Mouse (Mus musculus) hindbrain, embryonic 11.5 days (tissue): ENCODE data around the gene Olfr523. TPM values are rescaled to one million over a fixed set of nuclear protein-coding genes. Genes with fewer than 3 reads are reported as not detected.

ENCODE experiments used
- polyA plus RNA-seq: library from polyadenylated mRNA; unstranded; fragments of >200 nt; fragmentation: Nextera tagmentation; extraction: Ambion mirVana; gene quantifications from 2 replicates; pipeline ENCODE4 v1.2.1, GENCODE M21; 2014

The Olfr523 gene
- polyA plus RNA-seq, 1 experiment from 2014 or later, result not detected

Other genes with a start within 250 kb of the Olfr523 start
- not detected in 2 replicates for gene Utf1, start 229.4 kb upstream of the Olfr523 start, polyA plus RNA-seq
- gene 6430531B16Rik, start 194.5 kb upstream of the Olfr523 start, polyA plus RNA-seq, result 0.29 and 0.68 TPM in 2 replicates
- gene Adam8, start 180.7 kb upstream of the Olfr523 start, polyA plus RNA-seq, result 2.6 and 3.1 TPM in 2 replicates
- 47.0 and 49.9 TPM in 2 replicates for gene Zfp511, start 136.8 kb upstream of the Olfr523 start, polyA plus RNA-seq
- gene Tubgcp2, start 136.5 kb upstream of the Olfr523 start, polyA plus RNA-seq, result 58.1 and 67.4 TPM in 2 replicates
- gene Msx3, start 124.1 kb upstream of the Olfr523 start, polyA plus RNA-seq, result 106 and 139 TPM in 2 replicates
- gene Caly, start 90.7 kb upstream of the Olfr523 start, polyA plus RNA-seq, result 11.2 and 12.1 TPM in 2 replicates
- 0.27 TPM in 1 of 2 replicates, not detected in the other for gene Prap1, start 79.8 kb upstream of the Olfr523 start, polyA plus RNA-seq
- 17.7 and 18.4 TPM in 2 replicates for gene Fuom, start 70.8 kb upstream of the Olfr523 start, polyA plus RNA-seq
- 15.2 and 15.8 TPM in 2 replicates for gene Paox, start 57.4 kb upstream of the Olfr523 start, polyA plus RNA-seq
- gene Echs1, start 56.7 kb upstream of the Olfr523 start, polyA plus RNA-seq, result 168 and 184 TPM in 2 replicates
- 22.0 and 32.2 TPM in 2 replicates for gene Mtg1, start 35.7 kb upstream of the Olfr523 start, polyA plus RNA-seq
- 0.94 and 1.9 TPM in 2 replicates for gene Sprn, start 18.3 kb upstream of the Olfr523 start, polyA plus RNA-seq
- gene Olfr522, start 8.5 kb upstream of the Olfr523 start, polyA plus RNA-seq, result not detected in 2 replicates
- gene Olfr524, start 32.7 kb downstream of the Olfr523 start, polyA plus RNA-seq, result not detected in 2 replicates
- not detected in 2 replicates for gene Cd163l1, start 45.0 kb downstream of the Olfr523 start, polyA plus RNA-seq
- not detected in 2 replicates for gene 5830411N06Rik, start 74.1 kb downstream of the Olfr523 start, polyA plus RNA-seq
- not detected in 2 replicates for gene Olfr525, start 147.6 kb downstream of the Olfr523 start, polyA plus RNA-seq
- not detected in 2 replicates for gene Olfr527, start 160.8 kb downstream of the Olfr523 start, polyA plus RNA-seq
- not detected in 2 replicates for gene Olfr60, start 188.5 kb downstream of the Olfr523 start, polyA plus RNA-seq
- gene Olfr530, start 203.1 kb downstream of the Olfr523 start, polyA plus RNA-seq, result not detected in 2 replicates
- not detected in 2 replicates for gene Olfr531, start 229.7 kb downstream of the Olfr523 start, polyA plus RNA-seq
- not detected in 2 replicates for gene Olfr532, start 248.4 kb downstream of the Olfr523 start, polyA plus RNA-seq